Mouse (Mus musculus): ENCODE data around the gene Slc30a6.

DNA sequence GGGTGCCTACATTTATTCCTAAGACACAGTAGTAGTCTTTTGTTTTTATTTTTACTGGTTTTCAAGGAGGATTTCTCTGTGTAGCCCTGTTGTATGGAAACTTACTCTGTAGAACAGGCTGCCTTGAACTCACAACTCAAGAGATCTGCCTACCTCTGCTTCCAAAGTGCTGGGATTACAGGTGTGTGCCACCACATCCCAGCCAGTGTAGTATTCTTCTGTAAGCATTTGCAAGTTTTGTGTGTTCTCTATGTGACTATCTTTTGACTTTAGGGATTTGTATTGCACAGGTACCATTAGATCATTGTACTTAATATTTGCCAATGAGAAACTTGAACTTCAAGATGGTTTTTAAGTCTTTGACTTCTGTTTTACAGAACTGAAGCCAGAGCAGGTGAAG, 8.8 kb upstream of the Slc30a6 start:
- TF ChIP-seq GATA1 (IDR thresholded peaks at IDR 0.05; ENCODE audit: borderline replicate concordance, low read length) (no peak), FLI1 (IDR thresholded peaks at IDR 0.05; ENCODE audit: low read length) (no peak)

Data from megakaryocyte, embryonic 14.5 days (primary cell).